ENCODE assay signal across 10 mouse cellular contexts in the genomic region with DNA sequence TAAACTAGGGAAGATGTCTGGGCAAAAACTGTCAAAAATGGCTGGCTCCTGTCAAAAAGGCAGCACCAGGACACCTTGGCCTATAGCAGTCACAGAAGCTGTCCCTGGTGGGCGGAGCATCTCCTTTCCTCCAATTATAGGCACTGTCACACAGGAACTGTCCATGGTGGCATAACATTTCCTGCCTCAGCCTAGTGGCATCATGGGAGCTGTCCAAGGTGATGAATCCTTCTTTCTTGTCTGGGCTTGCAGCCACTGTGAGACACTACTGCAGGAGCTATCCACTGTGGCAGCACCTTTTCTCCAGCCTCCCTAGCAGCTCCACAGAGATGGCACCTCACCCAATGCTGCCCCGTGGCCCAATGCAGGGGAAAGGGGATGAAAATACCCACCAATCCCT. TPM values are rescaled to one million over a fixed set of nuclear protein-coding genes. Genes with fewer than 3 reads are reported as not detected.
DNase-seq lines count a peak whose midpoint lies in the region; ATAC-seq and TF ChIP-seq lines count a peak whose summit lies in the region.
"Had no signal": no experiment of that assay in that cellular context is flagged by ENCODE, and none has a peak within 500 bp of the region (broad histone marks: within the 10 kb centered on the region; RNA-seq: fewer than 3 reads in every experiment).

No protein-coding gene starts in this region.

- WGBS in stomach, embryonic 15.5 days = 93% methylated on average over 2 of the region's 2 CpGs
- WGBS in stomach, postnatal 0 days = 100% methylated on average over 2 of the region's 2 CpGs
- WGBS in embryonic facial prominence, embryonic 13.5 days = 91% methylated on average over 2 of the region's 2 CpGs

- peaks cover 3% of the 10 kb centered on the region; the same call in 1 of the 2 replicates for H3K9me3 ChIP-seq in stomach, embryonic 15.5 days
- no peaks in the 10 kb centered on the region for H3K9me3 ChIP-seq in stomach, postnatal 0 days (ENCODE audit: control insufficient read depth, low read length)
- peaks cover 5% of the 10 kb centered on the region; the same call in 1 of the 2 replicates for H3K9me3 ChIP-seq in embryonic facial prominence, embryonic 13.5 days
- H3K9me3 ChIP-seq: liver, embryonic 15.5 days had no signal

- no peaks in the 10 kb centered on the region for H3K27me3 ChIP-seq in stomach, embryonic 15.5 days (replicated peaks)
- H3K27me3 ChIP-seq in stomach, postnatal 0 days (ENCODE audit: control insufficient read depth, insufficient read depth, low read length) = no peaks in the 10 kb centered on the region
- H3K27me3 ChIP-seq in embryonic facial prominence, embryonic 13.5 days = no peaks in the 10 kb centered on the region
- H3K27me3 ChIP-seq: liver, embryonic 15.5 days had no signal

- no peak overlapping the region for H3K9ac ChIP-seq in stomach, embryonic 15.5 days
- H3K9ac ChIP-seq in stomach, postnatal 0 days (ENCODE audit: low read length) = no peak overlapping the region
- H3K9ac ChIP-seq in embryonic facial prominence, embryonic 13.5 days = no peak overlapping the region
- H3K9ac ChIP-seq: liver, embryonic 15.5 days had no signal

- H3K4me2 ChIP-seq in stomach, embryonic 15.5 days = no peak overlapping the region
- H3K4me2 ChIP-seq in stomach, postnatal 0 days (replicated peaks; ENCODE audit: low read depth) = no peak overlapping the region
- H3K4me2 ChIP-seq in embryonic facial prominence, embryonic 13.5 days = no peak overlapping the region
- H3K4me2 ChIP-seq: liver, embryonic 15.5 days had no signal

- no peak for DNase-seq in stomach, postnatal 0 days (ENCODE audit: low spot score)
- DNase-seq in lung, postnatal 10 days = peak; percentile 18
- peak; percentile 50 for DNase-seq in thymus, postnatal 14 days
- no peak for DNase-seq in left cerebral cortex, adult 9 months (ENCODE audit: low spot score in 2 of 2)
- no peak for DNase-seq in heart, postnatal 36 days
- no peak for DNase-seq in layer of hippocampus, postnatal 14 days (ENCODE audit: low spot score in 2 of 2)

- H3K4me1 ChIP-seq in stomach, embryonic 15.5 days = no peaks in the 10 kb centered on the region
- no peaks in the 10 kb centered on the region for H3K4me1 ChIP-seq in stomach, postnatal 0 days (replicated peaks; ENCODE audit: control insufficient read depth, insufficient read depth)
- H3K4me1 ChIP-seq in embryonic facial prominence, embryonic 13.5 days = no peaks in the 10 kb centered on the region
- H3K4me1 ChIP-seq: liver, embryonic 15.5 days had no signal

- H3K36me3 ChIP-seq in stomach, embryonic 15.5 days = no peaks in the 10 kb centered on the region
- H3K36me3 ChIP-seq in stomach, postnatal 0 days (ENCODE audit: control insufficient read depth, insufficient read depth, low read length) = no peaks in the 10 kb centered on the region
- peaks cover 10% of the 10 kb centered on the region for H3K36me3 ChIP-seq in embryonic facial prominence, embryonic 13.5 days
- H3K36me3 ChIP-seq: liver, embryonic 15.5 days had no signal

- ATAC-seq in stomach, embryonic 15.5 days (ENCODE audit: insufficient read depth, low FRiP score, low read depth) = peak; percentile 22; the same call in 1 of the 2 replicates
- ATAC-seq in stomach, postnatal 0 days (ENCODE audit: low FRiP score, low TSS enrichment) = no peak
- ATAC-seq in embryonic facial prominence, embryonic 13.5 days (ENCODE audit: insufficient number of reproducible peaks, insufficient read depth, low FRiP score, low TSS enrichment, low read depth) = 0 out of 2 replicates have a peak, but pooled peaks have one; percentile 26

- no peak overlapping the region for H3K4me3 ChIP-seq in stomach, embryonic 15.5 days (replicated peaks)
- no peak overlapping the region for H3K4me3 ChIP-seq in stomach, postnatal 0 days (ENCODE audit: low read depth, low read length)
- no peak overlapping the region for H3K4me3 ChIP-seq in embryonic facial prominence, embryonic 13.5 days
- H3K4me3 ChIP-seq: liver, embryonic 15.5 days had no signal

- no peak overlapping the region for H3K27ac ChIP-seq in stomach, embryonic 15.5 days
- H3K27ac ChIP-seq in stomach, postnatal 0 days (replicated peaks) = no peak overlapping the region
- H3K27ac ChIP-seq in embryonic facial prominence, embryonic 13.5 days = no peak overlapping the region
- H3K27ac ChIP-seq: liver, embryonic 15.5 days had no signal

- no peak for TF ChIP-seq EP300 in stomach, postnatal 0 days (optimal IDR thresholded peaks at IDR 0.05)

- TF ChIP-seq CTCF in stomach, postnatal 0 days (IDR thresholded peaks at IDR 0.05; ENCODE audit: low read depth) = no peak

- intact Hi-C loops in heart, postnatal 36 days (cut with DNase I) = no loop called here

RNA-seq across cellular contexts. Expression of a gene that starts 28.3 kb away (rescaled TPM):
- polyA plus RNA-seq in stomach, embryonic 15.5 days (2015; fragmentation: Nextera tagmentation; extraction: Ambion mirVana) = 8.9 and 10.2 TPM in 2 replicates
- 4.8 and 5.7 TPM in 2 replicates for polyA plus RNA-seq in stomach, postnatal 0 days (2015; fragmentation: Nextera tagmentation; extraction: Ambion mirVana)
- polyA plus RNA-seq in embryonic facial prominence, embryonic 13.5 days (2015; fragmentation: Nextera tagmentation; extraction: Ambion mirVana) = 7.6 and 10.7 TPM in 2 replicates
- 1 to 10 TPM; 7.6 to 7.8 TPM for total RNA-seq in heart, postnatal 36 days (2021)
- 10 to 100 TPM; 10.3 to 14.8 TPM for total RNA-seq in layer of hippocampus, postnatal 14 days (2021)

RNA-seq across cellular contexts. Expression of a gene that starts 56.1 kb away (rescaled TPM):
- polyA plus RNA-seq in stomach, embryonic 15.5 days (2015; fragmentation: Nextera tagmentation; extraction: Ambion mirVana) = 4.2 and 4.5 TPM in 2 replicates
- polyA plus RNA-seq in stomach, postnatal 0 days (2015; fragmentation: Nextera tagmentation; extraction: Ambion mirVana) = 12.9 and 14.1 TPM in 2 replicates
- polyA plus RNA-seq in embryonic facial prominence, embryonic 13.5 days (2015; fragmentation: Nextera tagmentation; extraction: Ambion mirVana) = 1.2 and 1.5 TPM in 2 replicates
- not detected for total RNA-seq in heart, postnatal 36 days (2021)
- not detected for total RNA-seq in layer of hippocampus, postnatal 14 days (2021)
- polyA plus RNA-seq: testis, adult 2 months had no signal

Comparison
In these comparisons a context has a peak if more than half of its experiments do, and no peak if none do; other contexts are left out.
1. DNase-seq: peak in lung, postnatal 10 days (single experiment) and thymus, postnatal 14 days (single experiment); none in stomach, postnatal 0 days (single experiment), left cerebral cortex, adult 9 months (0 of 2), heart, postnatal 36 days (0 of 2) and layer of hippocampus, postnatal 14 days (0 of 2).